16 mouse cellular contexts compared by ENCODE assay signal in genomic region chr1:119886320-119886719, GRCm38 (mm10). TPM values are rescaled to one million over a fixed set of nuclear protein-coding genes. Genes with fewer than 3 reads are reported as not detected.
DNase-seq lines count a peak whose midpoint lies in the region; TF ChIP-seq lines count a peak whose summit lies in the region.
"Had no signal": no experiment of that assay in that cellular context is flagged by ENCODE, and none has a peak within 500 bp of the region (broad histone marks: within the 10 kb centered on the region; RNA-seq: fewer than 3 reads in every experiment).

No protein-coding gene starts in this region.

- DNase-seq in adrenal gland, adult 2 months = peak; percentile 35
- DNase-seq in adrenal gland, postnatal 25 days = no peak
- no peak for DNase-seq in layer of hippocampus, adult 2 months (ENCODE audit: low spot score in 2 of 2)
- DNase-seq in layer of hippocampus, postnatal 10 days (ENCODE audit: low spot score in 2 of 2) = no peak
- peak; percentile 27 for DNase-seq in adrenal gland, postnatal 14 days
- peak; percentile 40 for DNase-seq in lung, postnatal 14 days
- DNase-seq in thymus, postnatal 0 days (ENCODE audit: low spot score) = no peak
- no peak for DNase-seq in forebrain, embryonic 10.5 days (ENCODE audit: extremely low spot score, low spot score)
- DNase-seq: cerebellum, adult 8-10 months; kidney, postnatal 36 days; right cerebral cortex, postnatal 4 days; thymus, postnatal 36 days had no signal

- H3K4me3 ChIP-seq in layer of hippocampus, adult 2 months = peak overlapping the region; percentile 10; the same call in 1 of the 2 replicates
- H3K4me3 ChIP-seq in forebrain, embryonic 10.5 days = no peak overlapping the region
- H3K4me3 ChIP-seq: forebrain, embryonic 13.5 days; midbrain, embryonic 15.5 days; neural tube, embryonic 12.5 days; stomach, embryonic 15.5 days had no signal

- peaks cover 7% of the 10 kb centered on the region for H3K4me1 ChIP-seq in forebrain, embryonic 10.5 days
- H3K4me1 ChIP-seq: midbrain, embryonic 15.5 days; neural tube, embryonic 12.5 days; stomach, embryonic 15.5 days had no signal

- TF ChIP-seq CTCF in layer of hippocampus, adult 2 months (conservative IDR thresholded peaks at IDR 0.05) = no peak

- H3K36me3 ChIP-seq in forebrain, embryonic 10.5 days (replicated peaks) = no peaks in the 10 kb centered on the region
- H3K36me3 ChIP-seq: midbrain, embryonic 15.5 days; neural tube, embryonic 12.5 days; stomach, embryonic 15.5 days had no signal

- H3K9me3 ChIP-seq in forebrain, embryonic 10.5 days = no peaks in the 10 kb centered on the region
- H3K9me3 ChIP-seq: forebrain, embryonic 13.5 days; midbrain, embryonic 15.5 days; neural tube, embryonic 12.5 days; stomach, embryonic 15.5 days had no signal

- H3K27me3 ChIP-seq in forebrain, embryonic 10.5 days (ENCODE audit: poor library complexity, severe bottlenecking) = no peaks in the 10 kb centered on the region
- H3K27me3 ChIP-seq: forebrain, embryonic 13.5 days; midbrain, embryonic 15.5 days; neural tube, embryonic 12.5 days; stomach, embryonic 15.5 days had no signal

- WGBS in forebrain, embryonic 10.5 days = 86% methylated on average over 7 of the region's 7 CpGs

- H3K27ac ChIP-seq in layer of hippocampus, adult 2 months = peak overlapping the region; percentile 36; the same call in 1 of the 2 replicates
- H3K27ac ChIP-seq in forebrain, embryonic 10.5 days = no peak overlapping the region
- H3K27ac ChIP-seq: forebrain, embryonic 13.5 days; midbrain, embryonic 15.5 days; neural tube, embryonic 12.5 days; stomach, embryonic 15.5 days had no signal

RNA-seq across cellular contexts. Expression of gene Tmem177, which starts 26.7 kb away (rescaled TPM):
- 10 to 100 TPM in 1 of 2 experiments, 1 to 10 TPM in 1; 6.1 to 10.9 TPM for total RNA-seq in adrenal gland, adult 2 months (2021)
- 3.4 and 4.1 TPM in 2 replicates for polyA plus RNA-seq in adrenal gland, adult 2 months (2012; rRNA removed)
- total RNA-seq in adrenal gland, postnatal 25 days (2021) = 9.0 and 10.8 TPM in 2 replicates
- 1 to 10 TPM; 7.1 to 7.5 TPM for total RNA-seq in layer of hippocampus, adult 2 months (2021)
- 1 to 10 TPM; 6.7 TPM for total RNA-seq in layer of hippocampus, postnatal 10 days (2021)
- total RNA-seq in adrenal gland, postnatal 14 days (2021) = 8.4 and 10.1 TPM in 2 replicates
- polyA plus RNA-seq in thymus, postnatal 0 days (2015; fragmentation: Nextera tagmentation; extraction: Ambion mirVana) = 5.7 and 6.2 TPM in 2 replicates
- 10.0 and 11.2 TPM in 2 replicates for polyA plus RNA-seq in forebrain, embryonic 10.5 days (2016; fragmentation: Nextera tagmentation; extraction: Ambion mirVana)

RNA-seq across cellular contexts. Expression of gene Ptpn4, which starts 48.9 kb away (rescaled TPM):
- total RNA-seq in adrenal gland, adult 2 months (2021) = 10 to 100 TPM; 25.6 to 40.8 TPM
- polyA plus RNA-seq in adrenal gland, adult 2 months (2012; rRNA removed) = 4.9 and 9.2 TPM in 2 replicates
- 27.2 and 28.2 TPM in 2 replicates for total RNA-seq in adrenal gland, postnatal 25 days (2021)
- total RNA-seq in layer of hippocampus, adult 2 months (2021) = 10 to 100 TPM; 63.8 to 68.6 TPM
- 10 to 100 TPM; 43.8 to 43.9 TPM for total RNA-seq in layer of hippocampus, postnatal 10 days (2021)
- 46.1 and 49.8 TPM in 2 replicates for total RNA-seq in adrenal gland, postnatal 14 days (2021)
- 4.5 and 4.8 TPM in 2 replicates for polyA plus RNA-seq in thymus, postnatal 0 days (2015; fragmentation: Nextera tagmentation; extraction: Ambion mirVana)
- polyA plus RNA-seq in forebrain, embryonic 10.5 days (2016; fragmentation: Nextera tagmentation; extraction: Ambion mirVana) = 7.6 and 8.2 TPM in 2 replicates

Comparison
In these comparisons a context has a peak if more than half of its experiments do, and no peak if none do; other contexts are left out.
1. DNase-seq: peak in adrenal gland, adult 2 months (single experiment), adrenal gland, postnatal 14 days (single experiment) and lung, postnatal 14 days (single experiment); none in adrenal gland, postnatal 25 days (single experiment), layer of hippocampus, adult 2 months (0 of 2), layer of hippocampus, postnatal 10 days (0 of 2), thymus, postnatal 0 days (single experiment) and forebrain, embryonic 10.5 days (single experiment).